Mouse (Mus musculus) right cerebral cortex, postnatal 36 days (tissue): ENCODE measurements around the gene Eef2.
"Not testable (repeated sequence)": the region's sequence is repeated elsewhere in the genome, so short reads cannot be mapped to it uniquely, and the experiment has no call there.

Experiments
- DNase-seq, 2 experiments: peaks; one replicate each; pipeline ENCODE4 v3.0.0; 2022; ENCODE audit warnings: low spot score in 2 of 2, mixed read lengths in 1 of 2

Eef2 gene

GRCm38 (mm10) chr10:81146296-81146695, 30.1 kb upstream of the Eef2 start:
- DNase-seq, result no peak

DNA sequence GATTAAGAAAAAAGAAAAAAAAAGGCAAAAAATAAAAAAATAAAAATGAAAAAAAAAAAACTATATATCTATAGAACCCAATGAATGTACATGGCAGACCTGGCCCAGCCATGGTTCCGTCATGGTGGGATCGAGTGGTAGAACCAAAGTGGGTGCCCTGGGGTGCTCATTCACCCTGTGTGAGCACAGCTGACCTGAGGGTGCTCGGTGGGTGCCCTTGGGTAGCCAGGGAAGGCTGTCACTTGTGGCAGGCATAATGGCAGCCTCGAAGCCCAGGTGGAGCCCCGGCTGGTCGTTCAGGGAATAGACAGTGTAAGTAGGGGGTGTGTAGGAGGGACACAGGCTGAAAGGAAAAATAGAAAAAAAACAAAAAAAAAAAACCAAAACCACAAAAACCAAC, 25.2 kb upstream of the Eef2 start:
- no peak for DNase-seq

GRCm38 (mm10) chr10:81152609-81153008, 23.8 kb upstream of the Eef2 start:
- no peak for DNase-seq

GRCm38 (mm10) chr10:81154313-81154712, 22.1 kb upstream of the Eef2 start:
- no peak for DNase-seq

DNA sequence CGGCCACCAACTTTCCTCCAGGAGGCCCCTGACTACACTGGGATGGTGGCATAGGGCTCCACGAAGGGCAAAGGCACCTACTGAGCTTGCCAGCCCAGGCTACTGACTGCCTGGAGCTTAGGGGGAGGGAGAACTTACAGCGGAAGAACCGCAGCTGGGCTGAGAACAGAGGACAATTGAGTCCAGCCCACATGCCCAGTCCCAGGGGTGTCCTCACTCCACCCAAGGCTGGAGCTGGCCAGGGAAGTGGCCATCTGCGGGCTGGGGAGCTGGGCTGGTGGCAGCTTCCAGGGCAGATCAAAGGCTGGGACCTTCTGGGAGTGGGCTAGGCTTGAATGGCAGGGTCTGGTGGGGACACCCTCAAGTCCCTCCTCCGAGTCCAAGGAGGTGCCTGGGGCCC, 21.7 kb upstream of the Eef2 start:
- no peak for DNase-seq

- no peak for DNase-seq
Measured at GRCm38 (mm10) chr10:81161602-81162317, 14.7 kb upstream of the Eef2 start.

- DNase-seq, result no peak
Measured at GRCm38 (mm10) chr10:81162318-81162652, 14.1 kb upstream of the Eef2 start.

DNA sequence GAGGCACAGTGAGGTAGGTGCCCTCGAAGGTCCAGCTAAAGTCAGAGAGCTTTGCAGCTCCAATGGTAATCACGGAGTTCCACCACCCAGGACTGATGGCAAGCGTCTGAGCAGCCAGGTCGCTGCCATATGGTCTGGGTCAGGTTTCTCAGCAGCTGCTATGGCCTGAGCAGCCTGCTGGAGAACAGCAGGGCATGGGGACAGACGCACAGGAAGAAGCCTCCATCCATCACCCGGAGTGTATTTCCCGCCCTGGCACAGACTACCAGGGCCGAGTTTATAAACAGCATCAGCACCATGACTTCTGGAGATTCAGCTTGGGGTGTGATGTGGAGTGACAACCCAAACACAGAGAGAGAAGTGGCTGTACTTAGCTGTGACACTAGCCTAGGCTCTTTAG, 11.3 kb upstream of the Eef2 start:
- no peak for DNase-seq

GRCm38 (mm10) chr10:81167200-81168086, 9.0 kb upstream of the Eef2 start, which contains the start of gene Pias4:
TSS of gene Pias4 (minus strand) at chr10:81167923.
- peak; percentile 100 for DNase-seq

DNA sequence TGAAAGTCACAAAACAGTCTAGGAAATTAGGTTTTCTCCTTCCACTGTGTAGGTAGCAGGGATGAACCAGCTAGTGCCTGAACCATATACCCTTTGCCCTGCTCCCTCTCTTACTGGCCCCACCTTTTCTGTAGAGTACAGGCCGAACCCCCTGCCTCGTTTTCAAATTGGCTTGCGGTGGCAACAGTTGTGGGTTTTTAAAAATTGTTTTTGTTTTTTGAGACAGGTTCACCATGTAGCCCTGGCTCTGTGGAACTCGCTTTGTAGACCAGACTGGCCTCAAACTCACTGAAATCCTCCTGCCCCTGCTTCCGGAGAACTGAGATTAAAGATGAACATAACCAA, 8.4 kb upstream of the Eef2 start:
- DNase-seq, result no peak

GRCm38 (mm10) chr10:81168521-81169244, 7.7 kb upstream of the Eef2 start:
- DNase-seq, result peak; percentile 68 to 75

- DNase-seq, result not testable (repeated sequence)
Measured at GRCm38 (mm10) chr10:81169411-81169900, 7.0 kb upstream of the Eef2 start.

DNA sequence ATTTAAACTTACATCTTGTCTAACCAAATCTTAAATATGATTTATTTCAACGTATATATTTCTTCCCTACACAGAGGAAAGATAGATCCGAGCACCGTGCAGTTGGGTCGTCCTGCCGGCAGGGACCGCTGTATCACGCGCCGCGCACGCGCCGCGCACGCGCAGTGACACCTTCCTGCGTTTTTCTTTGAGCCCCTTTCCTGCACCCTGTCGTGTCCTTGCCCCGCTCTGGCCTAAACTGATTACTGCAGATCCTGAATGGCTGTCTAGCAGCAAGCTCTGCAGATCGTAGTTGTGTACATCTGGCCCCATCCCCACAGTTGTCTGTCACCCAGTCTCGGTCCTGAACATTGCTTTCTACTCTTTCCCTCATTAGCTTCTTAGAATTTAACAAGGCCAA, 3.3 kb upstream of the Eef2 start:
- DNase-seq, result peak; percentile 65 to 77

GRCm38 (mm10) chr10:81174617-81175344, 1.6 kb upstream of the Eef2 start:
- DNase-seq, result peak; percentile 74

GRCm38 (mm10) chr10:81175345-81175701, 1.1 kb upstream of the Eef2 start:
- not testable (repeated sequence) for DNase-seq

GRCm38 (mm10) chr10:81175936-81176465, 430 bp upstream of the Eef2 start:
- DNase-seq, result no peak

DNA sequence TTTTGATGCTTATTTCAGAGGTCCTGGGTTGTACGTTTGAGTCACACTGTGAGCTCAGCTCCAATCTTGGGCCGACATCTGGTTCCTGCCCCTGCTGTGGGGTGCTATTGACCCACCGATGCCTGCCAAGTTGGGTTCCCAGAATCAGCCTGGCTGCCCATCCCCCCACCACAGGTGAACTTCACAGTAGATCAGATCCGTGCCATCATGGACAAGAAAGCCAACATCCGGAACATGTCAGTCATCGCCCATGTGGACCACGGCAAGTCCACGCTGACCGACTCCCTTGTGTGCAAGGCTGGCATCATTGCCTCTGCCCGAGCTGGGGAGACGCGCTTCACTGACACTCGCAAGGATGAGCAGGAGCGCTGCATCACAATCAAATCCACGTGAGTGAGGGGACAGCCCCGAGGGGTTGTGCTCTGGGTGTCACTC, 1.1 kb downstream of the Eef2 start:
- no peak for DNase-seq

DNA sequence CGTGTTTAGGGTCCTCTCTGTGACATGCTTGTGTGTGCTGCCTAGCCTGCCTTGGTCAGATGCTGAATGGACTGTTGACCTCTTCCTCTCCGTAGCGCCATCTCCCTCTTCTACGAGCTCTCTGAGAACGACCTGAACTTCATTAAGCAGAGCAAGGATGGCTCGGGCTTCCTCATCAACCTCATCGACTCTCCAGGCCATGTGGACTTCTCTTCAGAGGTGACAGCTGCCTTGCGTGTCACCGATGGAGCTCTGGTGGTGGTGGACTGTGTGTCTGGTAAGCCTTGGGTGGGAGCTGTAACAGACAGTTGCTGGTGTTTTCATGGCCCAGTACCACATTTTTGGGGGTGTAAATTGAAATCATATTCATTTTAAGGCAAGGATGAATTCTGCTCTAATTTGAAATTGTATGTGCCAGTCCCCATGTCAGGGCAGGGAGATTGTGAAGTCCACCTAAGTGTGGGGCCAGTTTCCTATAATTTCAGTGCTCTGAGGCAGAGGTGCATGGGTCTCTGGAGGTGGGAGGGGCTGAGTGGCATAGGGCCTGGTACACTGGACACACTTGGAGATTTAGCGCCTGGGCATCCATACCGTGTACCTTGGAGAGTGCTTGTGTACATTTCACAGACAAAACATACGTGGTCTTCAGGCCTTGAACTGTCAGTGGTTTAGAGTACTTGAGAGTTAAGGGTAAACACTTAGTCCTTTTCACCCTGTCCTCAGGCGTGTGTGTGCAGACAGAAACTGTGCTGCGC, 1.7 kb downstream of the Eef2 start:
- no peak for DNase-seq

DNA sequence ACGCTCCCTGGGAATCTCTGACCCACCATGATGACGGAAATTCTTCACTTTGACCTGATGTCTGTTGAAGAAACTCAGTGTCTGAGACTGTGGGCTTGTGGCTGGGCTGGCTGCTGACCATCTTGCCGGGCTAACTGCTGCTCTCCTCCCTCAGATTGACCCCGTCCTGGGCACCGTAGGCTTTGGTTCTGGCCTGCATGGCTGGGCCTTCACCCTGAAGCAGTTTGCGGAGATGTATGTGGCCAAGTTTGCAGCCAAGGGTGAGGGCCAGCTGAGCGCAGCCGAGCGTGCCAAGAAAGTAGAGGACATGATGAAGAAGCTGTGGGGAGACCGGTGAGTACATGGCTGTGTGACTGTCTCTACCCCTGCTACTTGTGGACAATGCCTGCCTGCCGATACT, 2.5 kb downstream of the Eef2 start:
- no peak for DNase-seq

- no peak for DNase-seq
Measured at GRCm38 (mm10) chr10:81179451-81180342, 3.3 kb downstream of the Eef2 start.
